Mouse (Mus musculus): ENCODE results near the gene Gpt2.

DNA sequence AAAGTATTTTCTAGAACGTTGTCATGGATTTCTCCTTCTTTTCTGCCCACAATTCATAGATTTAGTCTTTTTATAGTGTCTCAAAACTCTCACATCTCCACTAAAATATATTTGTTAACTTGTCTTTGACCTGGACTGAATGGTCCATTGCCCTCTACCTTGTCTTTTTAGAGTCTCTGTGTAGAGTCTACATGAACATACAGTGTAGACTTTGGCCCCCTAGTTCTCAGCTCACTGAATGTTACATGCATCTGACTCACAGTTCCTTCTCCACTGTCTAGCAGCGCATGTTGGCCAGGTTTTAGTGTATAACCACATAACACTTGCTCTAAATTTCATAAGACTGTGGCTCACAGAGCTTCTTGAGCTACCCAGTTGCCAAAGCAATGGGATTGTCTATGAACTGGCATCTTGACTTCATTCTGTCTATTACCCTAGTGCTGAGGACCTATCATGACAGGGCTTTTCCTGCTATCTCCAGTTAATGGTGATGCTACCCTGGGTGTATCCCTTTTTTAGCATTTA, 81.7 kb downstream of the Gpt2 start:
- TF ChIP-seq CTCF (IDR thresholded peaks at IDR 0.05; ENCODE audit: borderline replicate concordance, extremely low read depth, insufficient read depth, insufficient read length) (no peak), POLR2A (IDR thresholded peaks at IDR 0.05; ENCODE audit: borderline replicate concordance, extremely low read depth, insufficient read depth, insufficient read length, poor library complexity, severe bottlenecking) (no peak)

All from brain, embryonic 14.5 days (tissue).